Mouse (Mus musculus) mesoderm, embryonic 11.5 days (tissue): ENCODE measurements at regions not wholly inside any gene's neighbourhood (a gene's known extent, or its start where the extent isn't known, plus 50 kb on each side); places are given as distances from the start of the nearest gene placed in this dataset.

Source experiments
- DNase-seq: peaks from one replicate; pipeline ENCODE4 v3.0.0-alpha.2; 2012; ENCODE audit warnings: low read depth, low spot score

- DNase-seq = no peak
Measured at GRCm38 (mm10) chr3:58146762-58147161, 267.8 kb upstream of the Tsc22d2 start.

GRCm38 (mm10) chr3:58153141-58153540, 261.4 kb upstream of the Tsc22d2 start:
- no peak for DNase-seq

GRCm38 (mm10) chr3:58153874-58154756, 260.4 kb upstream of the Tsc22d2 start:
- DNase-seq = no peak

- peak; percentile 73 for DNase-seq
Measured at GRCm38 (mm10) chr3:58159384-58159783, 255.1 kb upstream of the Tsc22d2 start.

- DNase-seq = peak; percentile 16
Measured at GRCm38 (mm10) chr3:58162238-58162637, 252.3 kb upstream of the Tsc22d2 start.

- DNase-seq = peak; percentile 92
Measured at GRCm38 (mm10) chr3:58163806-58164205, 250.7 kb upstream of the Tsc22d2 start.

- peak; percentile 35 for DNase-seq
Measured at GRCm38 (mm10) chr3:58166628-58167027, 247.9 kb upstream of the Tsc22d2 start.

- no peak for DNase-seq
Measured at GRCm38 (mm10) chr3:58167121-58167520, 247.4 kb upstream of the Tsc22d2 start.

GRCm38 (mm10) chr3:58167761-58168290, 246.7 kb upstream of the Tsc22d2 start:
- DNase-seq = no peak

- DNase-seq = no peak
Measured at GRCm38 (mm10) chr3:58168522-58169185, 245.9 kb upstream of the Tsc22d2 start.

- DNase-seq = no peak
Measured at GRCm38 (mm10) chr3:58169786-58170185, 244.7 kb upstream of the Tsc22d2 start.

GRCm38 (mm10) chr3:58172096-58172495, 242.4 kb upstream of the Tsc22d2 start:
- DNase-seq = no peak

- DNase-seq = no peak
Measured at GRCm38 (mm10) chr3:58173821-58174220, 240.7 kb upstream of the Tsc22d2 start.

- no peak for DNase-seq
Measured at GRCm38 (mm10) chr3:58181715-58182114, 232.8 kb upstream of the Tsc22d2 start.

GRCm38 (mm10) chr3:58182299-58182698, 232.2 kb upstream of the Tsc22d2 start:
- DNase-seq = no peak

GRCm38 (mm10) chr3:58183279-58183678, 231.2 kb upstream of the Tsc22d2 start:
- no peak for DNase-seq

- no peak for DNase-seq
Measured at GRCm38 (mm10) chr3:58200462-58200861, 214.1 kb upstream of the Tsc22d2 start.

- DNase-seq = no peak
Measured at GRCm38 (mm10) chr3:58202816-58203215, 211.7 kb upstream of the Tsc22d2 start.

- DNase-seq = no peak
Measured at GRCm38 (mm10) chr3:58203806-58204205, 210.7 kb upstream of the Tsc22d2 start.

- DNase-seq = no peak
Measured at GRCm38 (mm10) chr3:58205526-58205925, 209.0 kb upstream of the Tsc22d2 start.

GRCm38 (mm10) chr3:58206776-58207398, 207.6 kb upstream of the Tsc22d2 start:
- DNase-seq = no peak

- no peak for DNase-seq
Measured at GRCm38 (mm10) chr3:58211016-58211415, 203.5 kb upstream of the Tsc22d2 start.
